Mouse (Mus musculus): Measurements from ENCODE around the gene Bub1b. TPM values are rescaled to one million over a fixed set of nuclear protein-coding genes. Genes with fewer than 3 reads are reported as not detected.

Gene Bub1b
- total and polyA plus RNA-seq, 2 experiments from 2014 or later, result 6.5 to 10.1 TPM

DNA sequence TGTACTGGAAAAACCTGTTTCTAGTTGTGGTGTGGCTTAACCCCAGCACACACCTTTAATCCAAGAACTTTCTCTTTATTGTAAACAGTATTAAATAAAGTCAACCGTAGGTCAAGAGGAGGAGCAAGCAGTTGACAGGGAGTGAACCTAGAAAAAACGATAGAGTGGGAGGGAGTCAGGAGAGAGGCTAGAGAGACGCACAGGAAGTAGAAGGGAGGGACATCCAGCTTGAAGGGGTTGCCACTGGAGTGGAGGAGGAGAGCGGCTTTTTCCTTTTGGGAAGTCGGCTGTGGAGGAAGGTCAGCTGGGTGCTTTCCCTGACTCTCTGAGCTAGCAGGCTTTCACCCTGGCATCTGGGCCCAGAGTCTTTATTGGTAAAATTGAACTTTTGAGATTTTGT lies 9.0 kb downstream of the Bub1b start:
- H3K36me3 ChIP-seq (ENCODE audit: insufficient read depth), result no peaks in the 10 kb centered on the region
- H3K4me2 ChIP-seq (ENCODE audit: low read depth), result no peak overlapping the region
- no peak for ATAC-seq
- H3K4me3 ChIP-seq (ENCODE audit: low read depth, low read length), result no peak overlapping the region
- no peak for DNase-seq
- no peak overlapping the region for H3K9ac ChIP-seq
- H3K27ac ChIP-seq (ENCODE audit: low read depth, low read length), result no peak overlapping the region
- H3K4me1 ChIP-seq (ENCODE audit: insufficient read depth), result no peaks in the 10 kb centered on the region
- no peaks in the 10 kb centered on the region for H3K27me3 ChIP-seq (ENCODE audit: insufficient read depth, low read length)
- H3K9me3 ChIP-seq (ENCODE audit: low read length), result no peaks in the 10 kb centered on the region
- 84% methylated on average over 5 of the region's 5 CpGs for WGBS
- TF ChIP-seq CTCF (IDR thresholded peaks at IDR 0.05; ENCODE audit: low read depth), result no peak

DNA sequence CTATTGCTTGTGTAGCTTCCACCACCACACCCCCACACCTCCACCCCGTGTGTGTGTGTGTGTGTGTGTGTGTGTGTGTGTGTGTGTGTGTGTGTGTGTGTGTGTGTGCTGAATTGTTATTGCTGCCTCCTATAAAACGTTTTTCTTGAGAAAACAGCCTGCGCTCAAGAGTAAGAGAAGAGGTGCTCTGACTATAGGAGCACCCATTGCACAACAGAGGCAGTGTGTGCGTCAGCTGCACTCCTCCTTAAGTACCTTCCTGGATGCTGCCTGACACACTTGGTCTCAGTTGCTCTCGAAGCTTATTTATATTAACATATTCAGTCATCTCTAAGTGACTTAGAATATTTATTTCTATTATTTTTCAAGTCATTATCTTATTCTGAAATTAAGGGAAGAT lies 20.0 kb downstream of the Bub1b start:
- no peak for DNase-seq
- Histone ChIP-seq H3K36me3 (ENCODE audit: insufficient read depth) (no peaks in the 10 kb centered on the region; the same call in 1 of the 2 replicates), H3K4me1 (ENCODE audit: insufficient read depth) (no peaks in the 10 kb centered on the region), H3K27me3 (ENCODE audit: insufficient read depth, low read length) (no peaks in the 10 kb centered on the region), H3K27ac (ENCODE audit: low read depth, low read length) (no peak overlapping the region), H3K4me2 (ENCODE audit: low read depth) (no peak overlapping the region), H3K9ac (no peak overlapping the region), H3K4me3 (ENCODE audit: low read depth, low read length) (no peak overlapping the region), H3K9me3 (ENCODE audit: low read length) (no peaks in the 10 kb centered on the region)
- 86% methylated on average over 5 of the region's 5 CpGs for WGBS
- ATAC-seq, result no peak
- no peak for TF ChIP-seq CTCF (IDR thresholded peaks at IDR 0.05; ENCODE audit: low read depth)

DNA sequence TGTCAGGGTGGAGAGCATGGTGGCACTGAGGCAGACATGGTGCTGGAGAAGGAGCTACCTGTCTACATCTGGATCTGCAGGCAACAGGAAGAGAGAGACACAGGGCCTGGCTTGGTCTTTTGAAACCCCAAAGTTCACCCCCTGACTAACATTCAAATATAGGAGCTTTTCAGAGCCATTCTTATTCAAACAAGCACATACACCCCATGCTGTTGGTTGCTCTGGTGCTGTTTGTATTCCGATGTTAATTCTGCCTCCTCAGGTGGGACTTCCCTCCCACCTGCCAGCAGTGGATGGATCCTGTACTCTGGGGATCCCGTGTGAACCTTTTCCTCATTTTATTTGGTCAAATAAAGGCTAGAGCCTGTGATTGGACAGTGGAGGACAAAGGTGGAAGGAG lies 22.1 kb downstream of the Bub1b start:
- ATAC-seq (no peak), DNase-seq (no peak)
- H3K27me3 ChIP-seq (ENCODE audit: insufficient read depth, low read length), result no peaks in the 10 kb centered on the region
- H3K27ac ChIP-seq (ENCODE audit: low read depth, low read length), result no peak overlapping the region
- 73% methylated on average over 2 of the region's 2 CpGs for WGBS
- no peaks in the 10 kb centered on the region; the same call in none of the 2 replicates for H3K36me3 ChIP-seq (ENCODE audit: insufficient read depth)
- H3K4me2 ChIP-seq (ENCODE audit: low read depth), result no peak overlapping the region
- H3K4me1 ChIP-seq (ENCODE audit: insufficient read depth), result no peaks in the 10 kb centered on the region
- H3K4me3 ChIP-seq (ENCODE audit: low read depth, low read length), result no peak overlapping the region
- H3K9me3 ChIP-seq (ENCODE audit: low read length), result no peaks in the 10 kb centered on the region
- no peak for TF ChIP-seq CTCF (IDR thresholded peaks at IDR 0.05; ENCODE audit: low read depth)
- no peak overlapping the region for H3K9ac ChIP-seq

DNA sequence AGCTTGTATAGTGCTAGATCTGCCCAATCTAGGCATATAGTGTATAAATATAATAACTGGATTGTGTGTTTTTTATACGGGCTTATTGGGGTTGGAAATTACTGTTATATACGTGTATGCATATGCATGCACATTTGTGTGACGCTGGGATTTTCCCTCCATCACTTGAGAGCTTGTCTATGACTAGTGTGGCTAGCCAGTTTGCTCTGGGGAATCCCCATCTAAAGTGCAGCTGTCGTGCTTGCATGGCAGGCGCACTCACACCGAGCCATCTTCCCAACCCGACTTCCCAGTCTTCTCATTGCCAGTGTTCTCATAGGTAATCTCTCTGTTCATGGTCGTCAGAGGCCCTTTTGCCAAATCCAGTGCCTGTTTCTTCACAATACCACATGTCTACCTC lies 22.6 kb downstream of the Bub1b start:
- H3K9ac ChIP-seq, result no peak overlapping the region
- H3K36me3 ChIP-seq (ENCODE audit: insufficient read depth), result no peaks in the 10 kb centered on the region; the same call in none of the 2 replicates
- H3K4me1 ChIP-seq (ENCODE audit: insufficient read depth), result no peaks in the 10 kb centered on the region
- TF ChIP-seq CTCF (IDR thresholded peaks at IDR 0.05; ENCODE audit: low read depth), result no peak
- 74% methylated on average over 8 of the region's 8 CpGs for WGBS
- no peak overlapping the region for H3K27ac ChIP-seq (ENCODE audit: low read depth, low read length)
- H3K27me3 ChIP-seq (ENCODE audit: insufficient read depth, low read length), result no peaks in the 10 kb centered on the region
- H3K4me3 ChIP-seq (ENCODE audit: low read depth, low read length), result no peak overlapping the region
- DNase-seq (no peak), ATAC-seq (no peak)
- no peak overlapping the region for H3K4me2 ChIP-seq (ENCODE audit: low read depth)
- H3K9me3 ChIP-seq (ENCODE audit: low read length), result no peaks in the 10 kb centered on the region

DNA sequence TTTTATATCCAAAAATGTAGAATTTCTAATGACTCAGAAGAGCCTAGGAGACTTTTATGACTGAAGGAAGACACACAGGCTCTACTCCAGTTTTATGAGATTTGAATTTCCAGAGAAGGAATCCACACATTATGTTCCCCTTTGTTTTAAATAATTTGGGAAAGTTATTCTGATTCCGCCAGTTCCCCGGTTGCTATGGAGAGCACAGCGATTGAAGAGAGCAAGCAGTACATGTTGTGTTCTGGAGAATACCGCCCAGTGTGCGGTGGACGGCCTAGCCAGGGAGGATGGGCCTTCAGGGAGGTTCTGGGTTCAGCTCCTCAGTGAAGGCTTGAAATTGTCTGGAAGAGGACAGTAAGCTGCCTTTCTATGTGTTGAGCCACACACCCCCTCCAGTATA lies 31.3 kb downstream of the Bub1b start:
- Histone ChIP-seq H3K4me1 (ENCODE audit: insufficient read depth) (no peaks in the 10 kb centered on the region), H3K4me2 (ENCODE audit: low read depth) (no peak overlapping the region), H3K4me3 (ENCODE audit: low read depth, low read length) (no peak overlapping the region), H3K9me3 (ENCODE audit: low read length) (no peaks in the 10 kb centered on the region), H3K36me3 (ENCODE audit: insufficient read depth) (peaks cover 7% of the 10 kb centered on the region; the same call in 1 of the 2 replicates), H3K27ac (ENCODE audit: low read depth, low read length) (no peak overlapping the region), H3K27me3 (ENCODE audit: insufficient read depth, low read length) (no peaks in the 10 kb centered on the region), H3K9ac (no peak overlapping the region)
- WGBS, result 76% methylated on average over 6 of the region's 6 CpGs
- ATAC-seq, result peak; percentile 54
- TF ChIP-seq CTCF (IDR thresholded peaks at IDR 0.05; ENCODE audit: low read depth), result no peak
- peak; percentile 6 for DNase-seq

DNA sequence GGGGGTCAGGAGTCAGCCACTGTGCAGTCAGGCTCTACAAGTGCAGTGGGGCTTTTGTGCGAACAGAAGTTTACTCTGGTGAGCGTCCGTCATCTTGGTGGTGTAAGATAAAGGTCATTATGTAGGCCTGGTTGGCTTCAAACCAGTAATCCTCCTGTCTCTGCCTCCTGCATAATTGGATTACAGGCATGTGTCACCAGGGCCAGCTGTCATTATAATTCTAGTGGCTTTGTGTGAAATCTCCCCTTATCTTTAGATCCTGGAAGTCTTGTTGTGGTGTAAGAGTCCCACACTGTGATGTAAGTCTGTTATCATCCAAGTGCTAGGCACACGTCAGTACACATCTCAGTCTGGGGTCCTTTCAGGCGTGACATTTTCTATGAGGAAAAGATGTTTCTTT lies 35.4 kb downstream of the Bub1b start:
- Histone ChIP-seq H3K9ac (no peak overlapping the region), H3K9me3 (ENCODE audit: low read length) (no peaks in the 10 kb centered on the region), H3K4me1 (ENCODE audit: insufficient read depth) (no peaks in the 10 kb centered on the region), H3K4me3 (ENCODE audit: low read depth, low read length) (no peak overlapping the region), H3K36me3 (ENCODE audit: insufficient read depth) (peaks cover 12% of the 10 kb centered on the region; the same call in 1 of the 2 replicates), H3K4me2 (ENCODE audit: low read depth) (no peak overlapping the region), H3K27ac (ENCODE audit: low read depth, low read length) (no peak overlapping the region), H3K27me3 (ENCODE audit: insufficient read depth, low read length) (no peaks in the 10 kb centered on the region)
- 50% methylated on average over 5 of the region's 5 CpGs for WGBS
- no peak for TF ChIP-seq CTCF (IDR thresholded peaks at IDR 0.05; ENCODE audit: low read depth)
- no peak for ATAC-seq
- DNase-seq, result no peak

DNA sequence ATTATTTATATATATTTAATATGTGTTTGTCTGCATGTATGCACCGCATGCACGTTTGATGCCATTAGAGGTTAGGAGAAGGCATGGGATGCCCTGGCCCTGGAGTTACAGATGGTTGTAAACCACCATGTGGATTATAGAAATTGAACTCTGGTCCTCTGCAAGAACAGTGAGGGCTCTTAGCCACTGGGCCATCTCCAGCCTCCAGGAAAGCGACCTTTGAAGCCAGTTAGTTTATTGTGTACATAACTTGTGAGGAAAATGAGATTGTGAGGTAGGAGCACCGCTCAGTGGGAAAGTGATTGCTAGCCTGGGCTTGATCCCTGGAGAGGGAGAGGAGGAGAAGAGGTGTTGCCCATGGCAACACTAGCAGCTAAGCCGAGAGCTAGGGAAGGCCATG lies 39.2 kb downstream of the Bub1b start:
- TF ChIP-seq CTCF (IDR thresholded peaks at IDR 0.05; ENCODE audit: low read depth), result no peak

More for the DNA sequence above, 39.2 kb downstream of the Bub1b start:
- Histone ChIP-seq H3K9me3 (ENCODE audit: low read length) (no peaks in the 10 kb centered on the region), H3K36me3 (ENCODE audit: insufficient read depth) (peaks cover 7% of the 10 kb centered on the region; the same call in 1 of the 2 replicates), H3K4me3 (ENCODE audit: low read depth, low read length) (no peak overlapping the region), H3K9ac (no peak overlapping the region), H3K4me1 (ENCODE audit: insufficient read depth) (no peaks in the 10 kb centered on the region), H3K4me2 (ENCODE audit: low read depth) (no peak overlapping the region), H3K27ac (ENCODE audit: low read depth, low read length) (no peak overlapping the region), H3K27me3 (ENCODE audit: insufficient read depth, low read length) (no peaks in the 10 kb centered on the region)
- ATAC-seq (no peak), DNase-seq (no peak)
- 76% methylated on average over 5 of the region's 5 CpGs for WGBS
